ENCODE assay signal across 18 mouse cellular contexts in genomic region chr7:125558401-125558945, GRCm38 (mm10). TPM values are rescaled to one million over a fixed set of nuclear protein-coding genes. Genes with fewer than 3 reads are reported as not detected.
DNase-seq lines count a peak whose midpoint lies in the region; ATAC-seq and TF ChIP-seq lines count a peak whose summit lies in the region.
"Had no signal": no experiment of that assay in that cellular context is flagged by ENCODE, and none has a peak within 500 bp of the region (broad histone marks: within the 10 kb centered on the region; RNA-seq: fewer than 3 reads in every experiment).

No protein-coding gene starts in this region.

- peak overlapping the region; percentile 75 for H3K27ac ChIP-seq in liver, adult 2 months (replicated peaks; ENCODE audit: insufficient read depth, low read depth, low read length)
- H3K27ac ChIP-seq: embryonic facial prominence, embryonic 10.5 days; forebrain, embryonic 15.5 days; kidney, embryonic 15.5 days; limb, embryonic 15.5 days; neural tube, embryonic 12.5 days had no signal

- H3K36me3 ChIP-seq in liver, adult 2 months (ENCODE audit: control insufficient read depth, insufficient read depth, low read length): no peaks in the 10 kb centered on the region
- H3K36me3 ChIP-seq: embryonic facial prominence, embryonic 10.5 days; forebrain, embryonic 15.5 days; kidney, embryonic 15.5 days; limb, embryonic 15.5 days; neural tube, embryonic 12.5 days had no signal

- no peak overlapping the region for H3K4me3 ChIP-seq in liver, adult 2 months (ENCODE audit: insufficient read depth, low read depth, low read length)
- H3K4me3 ChIP-seq: embryonic facial prominence, embryonic 10.5 days; forebrain, embryonic 15.5 days; kidney, embryonic 15.5 days; limb, embryonic 15.5 days; neural tube, embryonic 12.5 days had no signal

- TF ChIP-seq POLR2A in liver, adult 2 months (IDR thresholded peaks at IDR 0.05; ENCODE audit: extremely low read depth, insufficient read depth, low read length): no peak

- no peak for TF ChIP-seq CTCF in liver, adult 2 months (IDR thresholded peaks at IDR 0.05; ENCODE audit: low read depth, low read length)

- intact Hi-C loops in gastrocnemius, postnatal 14 days (cut with DNase I; ENCODE audit: low total_unique reads): no loop called here

- no peak for ATAC-seq in cerebellum, adult (ENCODE audit: insufficient number of reproducible peaks, low FRiP score, low TSS enrichment)
- ATAC-seq: activated CD4-positive, CD25-positive, alpha-beta regulatory T cell, adult 4 months; forebrain, embryonic 15.5 days had no signal

- peaks cover 76% of the 10 kb centered on the region; the same call in 1 of the 2 replicates for H3K79me2 ChIP-seq in liver, adult 2 months (ENCODE audit: control insufficient read depth, insufficient read depth, low read length)

- no peaks in the 10 kb centered on the region for H3K27me3 ChIP-seq in liver, adult 2 months (ENCODE audit: control insufficient read depth, insufficient read depth, low read length)
- H3K27me3 ChIP-seq: forebrain, embryonic 15.5 days; kidney, embryonic 15.5 days; limb, embryonic 15.5 days had no signal

- 0 out of 2 replicates have a peak overlapping the region, but pooled peaks have one; percentile 13 for H3K9ac ChIP-seq in liver, adult 2 months (ENCODE audit: low read depth, low read length)
- H3K9ac ChIP-seq: forebrain, embryonic 15.5 days; kidney, embryonic 15.5 days; limb, embryonic 15.5 days; lung, embryonic 14.5 days; neural tube, embryonic 12.5 days had no signal

- peaks cover 53% of the 10 kb centered on the region for H3K4me1 ChIP-seq in liver, adult 2 months (ENCODE audit: control insufficient read depth, insufficient read depth, low read length)
- H3K4me1 ChIP-seq: forebrain, embryonic 15.5 days; neural tube, embryonic 12.5 days had no signal

- 65% methylated on average over 4 of the region's 4 CpGs for WGBS in liver, adult 2 months

- peak; percentile 2 for DNase-seq in gastrocnemius, postnatal 14 days
- DNase-seq in gastrocnemius, postnatal 25 days: no peak
- no peak for DNase-seq in liver, adult 2 months (ENCODE audit: extremely low read depth, low read depth, low spot score)
- no peak for DNase-seq in liver
- DNase-seq in thymus, postnatal 14 days: peak; percentile 12
- no peak for DNase-seq in thymus, postnatal 10 days (ENCODE audit: low spot score in 2 of 2)
- DNase-seq: B cell, adult 2 months; cerebellum, adult 18-20 months; cerebellum, postnatal 36 days; lung, embryonic 14.5 days; spleen, adult 18-20 months had no signal

RNA-seq across cellular contexts. Expression of gene Il4ra, which starts 6.6 kb away (rescaled TPM):
- 1 to 10 TPM; 9.4 to 9.5 TPM for total RNA-seq in gastrocnemius, postnatal 14 days (2021)
- 1 to 10 TPM; 4.3 to 4.7 TPM for total RNA-seq in gastrocnemius, postnatal 25 days (2021)
- total RNA-seq in liver, adult 2 months (2014; rRNA removed): 11.3 and 16.6 TPM in 2 replicates
- polyA plus RNA-seq in liver, adult 2 months (2012; rRNA removed): 18.7 and 24.0 TPM in 2 replicates

RNA-seq across cellular contexts. Expression of gene Il21r, which starts 44.8 kb away (rescaled TPM):
- under 1 TPM; 0.09 to 0.10 TPM for total RNA-seq in gastrocnemius, postnatal 14 days (2021)
- under 1 TPM; 0.15 to 0.27 TPM for total RNA-seq in gastrocnemius, postnatal 25 days (2021)
- total RNA-seq in liver, adult 2 months (2014; rRNA removed): 0.09 and 0.67 TPM in 2 replicates
- polyA plus RNA-seq in liver, adult 2 months (2012; rRNA removed): 0.62 and 1.2 TPM in 2 replicates

Comparison
In these comparisons a context has a peak if more than half of its experiments do, and no peak if none do; other contexts are left out.
1. DNase-seq: peak in gastrocnemius, postnatal 14 days (single experiment) and thymus, postnatal 14 days (single experiment); none in gastrocnemius, postnatal 25 days (single experiment), liver, adult 2 months (single experiment), liver (single experiment) and thymus, postnatal 10 days (0 of 2).